Mouse (Mus musculus): Measurements from ENCODE around the gene Pde3a. TPM values are rescaled to one million over a fixed set of nuclear protein-coding genes. Genes with fewer than 3 reads are reported as not detected.

The Pde3a gene
- polyA plus RNA-seq (2016; fragmentation: Nextera tagmentation; extraction: Ambion mirVana) = 3.7 and 3.9 TPM in 2 replicates

DNA sequence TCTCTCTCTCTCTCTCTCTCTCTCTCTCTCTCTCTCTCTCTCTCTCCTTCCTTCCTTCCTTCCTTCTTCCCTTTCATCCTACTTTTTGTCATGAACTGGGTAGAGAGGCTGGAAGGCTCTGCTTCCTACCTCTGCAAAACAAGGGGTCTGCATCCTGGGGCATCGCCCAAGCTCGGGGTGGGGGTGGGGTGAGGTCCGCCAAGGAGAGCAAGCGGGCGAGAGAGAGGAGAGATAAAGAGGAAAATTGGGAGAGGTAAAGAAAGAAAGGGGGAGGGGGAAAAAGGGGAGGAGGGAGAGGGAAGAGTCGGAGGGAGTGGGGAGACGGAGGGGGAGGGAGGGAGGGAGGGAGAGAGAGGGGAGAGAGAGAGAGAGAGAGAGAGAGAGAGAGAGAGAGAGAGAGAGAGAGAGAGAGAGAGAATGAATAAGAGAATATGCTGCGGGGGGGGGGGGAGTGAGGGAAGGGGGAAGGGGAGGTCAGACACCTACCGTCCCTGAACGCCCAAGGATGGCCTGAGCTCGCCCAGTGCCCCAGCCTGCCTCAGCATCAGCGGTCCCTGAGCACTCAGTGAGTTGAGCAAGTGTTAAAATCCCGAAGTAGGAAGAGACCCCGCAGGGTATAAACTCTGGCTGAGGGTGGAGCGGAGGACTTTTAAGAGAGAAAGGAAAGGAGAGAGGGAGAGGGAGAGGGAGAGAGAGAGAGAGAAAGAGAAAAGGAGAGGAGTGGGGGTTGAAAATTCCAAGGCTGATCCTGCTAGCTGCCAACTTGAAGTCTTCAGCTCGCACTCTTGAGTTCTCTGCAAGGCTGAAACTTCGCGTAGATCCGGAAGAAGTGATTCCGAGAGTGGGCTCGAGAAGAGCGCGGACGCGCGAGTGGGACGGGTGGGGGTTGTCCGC, at the start of gene Pde3a:
Gene Pde3a, plus strand, starts transcription at position 579 of the 894 bp plus-strand sequence.
- H3K36me3 ChIP-seq = no peaks in the 10 kb centered on the region
- ATAC-seq (ENCODE audit: low FRiP score) = peak; percentile 54; the same call in 1 of the 2 replicates
- no peaks in the 10 kb centered on the region for H3K9me3 ChIP-seq (replicated peaks)
- under 1% methylated on average over 26 of the region's 28 CpGs for WGBS
- H3K4me2 ChIP-seq (replicated peaks) = peak within 1 kb of the TSS; percentile 96
- H3K27me3 ChIP-seq = peaks cover 29% of the 10 kb centered on the region
- H3K4me3 ChIP-seq = peak within 1 kb of the TSS; percentile 70
- H3K27ac ChIP-seq = peak within 1 kb of the TSS; percentile 44; the same call in 1 of the 2 replicates
- peaks cover 14% of the 10 kb centered on the region for H3K4me1 ChIP-seq
- H3K9ac ChIP-seq = peak within 1 kb of the TSS; percentile 67

DNA sequence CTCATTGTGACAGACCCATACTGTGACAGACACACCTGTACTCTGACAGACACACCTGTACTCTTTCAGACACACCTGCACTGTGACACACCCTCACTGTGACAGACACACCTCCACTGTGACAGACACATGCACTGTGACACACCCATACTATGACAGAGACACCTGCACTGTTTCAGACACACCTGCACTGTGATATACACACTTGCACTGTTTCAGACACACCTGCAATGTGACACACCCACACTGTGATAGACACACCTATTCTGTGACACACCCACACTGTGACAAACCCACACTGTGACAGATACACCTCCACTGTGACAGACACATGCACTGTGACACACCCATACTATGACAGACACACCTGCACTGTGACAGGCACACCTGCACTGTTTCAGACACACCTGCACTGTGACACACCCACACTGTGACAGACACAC, 48.9 kb upstream of the Pde3a start:
- no peak overlapping the region for H3K9ac ChIP-seq
- H3K4me3 ChIP-seq = no peak overlapping the region
- no peaks in the 10 kb centered on the region for H3K36me3 ChIP-seq
- no peak overlapping the region for H3K27ac ChIP-seq
- H3K9me3 ChIP-seq (replicated peaks) = no peaks in the 10 kb centered on the region
- H3K4me2 ChIP-seq (replicated peaks) = no peak overlapping the region
- no peaks in the 10 kb centered on the region for H3K27me3 ChIP-seq
- H3K4me1 ChIP-seq = no peaks in the 10 kb centered on the region
- peak; percentile 26; the same call in 1 of the 2 replicates for ATAC-seq (ENCODE audit: low FRiP score)

DNA sequence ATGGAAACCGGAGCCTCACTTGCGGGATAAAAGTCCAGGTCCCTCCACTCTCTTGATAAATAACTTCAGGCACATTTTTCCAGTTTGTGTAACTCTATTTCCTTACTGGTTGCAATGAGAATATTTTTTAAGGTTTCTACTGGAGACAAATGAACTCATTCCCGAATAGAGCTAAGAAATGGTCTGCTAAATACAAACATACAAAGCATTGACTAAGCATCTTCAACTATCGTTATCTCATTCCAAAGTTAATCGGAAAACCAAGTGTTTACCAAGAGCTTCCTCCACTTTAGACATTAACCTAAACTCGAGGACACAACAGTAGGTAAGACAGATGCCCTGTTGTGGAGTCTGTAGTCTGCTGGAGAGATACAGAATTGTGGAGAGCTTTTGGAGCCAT, 41.5 kb upstream of the Pde3a start:
- Histone ChIP-seq H3K36me3 (no peaks in the 10 kb centered on the region), H3K9me3 (replicated peaks) (no peaks in the 10 kb centered on the region), H3K27ac (no peak overlapping the region), H3K4me1 (no peaks in the 10 kb centered on the region), H3K4me3 (no peak overlapping the region), H3K27me3 (no peaks in the 10 kb centered on the region), H3K4me2 (replicated peaks) (no peak overlapping the region), H3K9ac (no peak overlapping the region)
- 84% methylated on average over 6 of the region's 6 CpGs for WGBS
- no peak for ATAC-seq (ENCODE audit: low FRiP score)

DNA sequence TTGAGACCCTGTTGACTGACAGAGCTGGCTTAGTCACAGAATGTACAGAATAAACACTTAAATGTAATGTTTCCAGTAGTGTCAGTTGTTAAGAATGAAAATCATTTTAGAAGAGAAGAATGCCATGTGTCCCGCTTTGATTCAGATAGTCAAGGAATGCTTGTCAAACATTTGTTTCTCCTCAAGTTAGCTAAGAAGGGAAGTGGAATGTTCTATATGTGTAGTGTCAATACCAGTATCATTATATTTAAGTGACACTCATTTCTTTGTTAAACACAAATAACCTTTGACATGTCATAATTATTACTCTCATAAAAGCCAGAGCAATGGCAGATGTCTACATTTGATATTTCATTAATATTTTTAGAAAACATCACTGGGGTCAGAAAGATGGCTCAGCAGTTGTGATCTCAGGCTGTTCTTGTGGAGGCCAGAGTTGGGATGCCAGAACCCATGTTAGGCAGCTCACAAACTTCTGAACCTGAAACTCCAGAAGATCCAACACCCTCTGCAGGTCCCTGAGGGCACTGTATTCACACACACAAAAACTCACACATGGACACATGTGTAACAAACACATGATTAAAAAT, 40.7 kb upstream of the Pde3a start:
- no peak for ATAC-seq (ENCODE audit: low FRiP score)
- Histone ChIP-seq H3K27me3 (no peaks in the 10 kb centered on the region), H3K9ac (no peak overlapping the region), H3K36me3 (no peaks in the 10 kb centered on the region), H3K9me3 (replicated peaks) (no peaks in the 10 kb centered on the region), H3K27ac (no peak overlapping the region), H3K4me1 (no peaks in the 10 kb centered on the region), H3K4me3 (no peak overlapping the region), H3K4me2 (replicated peaks) (no peak overlapping the region)
- 93% methylated on average over 1 of the region's 1 CpGs for WGBS

DNA sequence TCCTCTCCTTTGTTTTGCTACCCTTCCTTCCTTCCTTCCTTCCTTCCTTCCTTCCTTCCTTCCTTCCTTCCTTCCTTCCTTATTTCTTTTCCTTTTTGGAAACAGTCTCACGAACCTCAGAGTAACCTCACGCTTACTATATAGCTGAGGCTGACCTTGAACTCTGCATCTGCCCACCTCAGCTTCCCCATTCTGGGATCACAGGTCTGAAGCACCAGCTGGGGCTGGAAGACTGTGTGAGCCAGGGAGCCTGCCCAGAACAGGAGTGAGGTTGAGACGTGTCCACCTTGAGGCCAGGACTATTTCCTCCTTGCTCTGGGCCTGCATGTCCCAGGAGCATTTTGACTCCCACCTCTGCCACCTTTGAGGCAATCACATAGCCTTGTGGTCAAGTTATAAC, 39.0 kb upstream of the Pde3a start:
- no peaks in the 10 kb centered on the region for H3K4me1 ChIP-seq
- 87% methylated on average over 3 of the region's 3 CpGs for WGBS
- H3K9me3 ChIP-seq (replicated peaks) = no peaks in the 10 kb centered on the region
- no peak overlapping the region for H3K4me3 ChIP-seq
- H3K27ac ChIP-seq = no peak overlapping the region
- no peaks in the 10 kb centered on the region for H3K36me3 ChIP-seq
- H3K9ac ChIP-seq = no peak overlapping the region
- H3K27me3 ChIP-seq = no peaks in the 10 kb centered on the region
- no peak overlapping the region for H3K4me2 ChIP-seq (replicated peaks)
- ATAC-seq (ENCODE audit: low FRiP score) = no peak

DNA sequence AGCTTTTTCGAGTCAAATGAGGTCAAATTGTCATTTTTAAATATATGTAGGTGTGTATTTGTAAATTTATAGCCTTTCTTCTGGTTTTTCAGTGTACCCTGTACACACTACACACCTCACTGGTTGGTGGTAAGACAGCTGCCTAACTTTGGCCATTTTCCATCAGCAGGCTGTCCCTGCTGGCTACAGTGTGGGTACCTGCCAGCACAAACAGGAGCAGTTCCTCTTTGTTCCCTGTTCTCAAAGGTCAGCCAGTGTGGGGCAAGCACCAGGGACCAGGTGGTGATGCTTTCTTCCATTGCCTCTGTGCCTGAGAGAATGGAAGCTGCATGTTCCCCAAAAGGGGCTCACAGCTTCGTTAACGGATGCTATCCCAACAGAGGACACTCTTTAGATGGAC, 28.0 kb upstream of the Pde3a start:
- WGBS = 76% methylated on average over 3 of the region's 3 CpGs
- ATAC-seq (ENCODE audit: low FRiP score) = no peak
- H3K36me3 ChIP-seq = no peaks in the 10 kb centered on the region
- no peak overlapping the region for H3K4me3 ChIP-seq
- no peak overlapping the region for H3K27ac ChIP-seq
- H3K9ac ChIP-seq = no peak overlapping the region
- no peaks in the 10 kb centered on the region for H3K9me3 ChIP-seq (replicated peaks)
- no peaks in the 10 kb centered on the region for H3K4me1 ChIP-seq
- no peaks in the 10 kb centered on the region for H3K27me3 ChIP-seq
- H3K4me2 ChIP-seq (replicated peaks) = no peak overlapping the region

DNA sequence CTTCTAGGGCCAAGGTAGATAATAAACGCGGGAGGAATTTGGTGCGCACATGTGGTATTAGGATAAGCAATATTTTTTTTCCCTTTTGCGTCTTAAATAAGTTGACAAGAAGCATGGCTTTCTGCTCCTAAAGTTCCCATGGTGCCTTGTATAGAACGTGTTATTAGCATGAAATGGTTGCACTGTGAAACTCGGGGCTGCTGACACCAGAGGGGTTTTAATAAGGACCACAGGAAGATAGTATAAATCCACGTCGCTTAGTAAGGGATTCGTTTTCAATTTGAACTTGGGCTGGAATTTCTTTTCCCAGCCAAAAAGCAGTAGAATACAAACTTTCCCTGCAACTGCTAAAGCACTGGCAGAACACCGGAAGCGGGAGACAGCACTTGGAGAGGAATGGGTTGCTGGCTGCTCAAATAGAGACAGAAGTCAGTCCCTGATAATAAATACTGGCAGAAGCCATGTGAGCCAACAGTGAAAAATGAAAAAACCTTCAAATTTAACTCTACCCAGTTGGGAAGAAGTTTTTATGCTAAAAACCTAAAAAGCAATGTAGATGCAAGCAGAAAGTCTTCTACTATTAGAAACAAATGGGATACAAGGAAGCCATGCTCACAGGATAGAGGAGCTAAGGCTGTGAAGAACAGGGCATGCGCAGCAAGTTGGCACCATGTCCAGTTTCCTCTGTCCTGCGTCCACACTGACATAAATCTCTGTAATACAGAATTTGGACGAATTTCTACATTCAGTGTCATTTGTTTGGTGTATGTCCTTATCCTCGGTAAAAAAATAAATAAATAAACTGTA, 22.0 kb upstream of the Pde3a start:
- no peak overlapping the region for H3K27ac ChIP-seq
- no peaks in the 10 kb centered on the region for H3K4me1 ChIP-seq
- H3K9me3 ChIP-seq (replicated peaks) = no peaks in the 10 kb centered on the region
- no peak overlapping the region for H3K9ac ChIP-seq
- ATAC-seq (ENCODE audit: low FRiP score) = no peak
- H3K27me3 ChIP-seq = no peaks in the 10 kb centered on the region
- no peaks in the 10 kb centered on the region for H3K36me3 ChIP-seq
- 85% methylated on average over 15 of the region's 15 CpGs for WGBS
- H3K4me2 ChIP-seq (replicated peaks) = no peak overlapping the region
- H3K4me3 ChIP-seq = no peak overlapping the region

DNA sequence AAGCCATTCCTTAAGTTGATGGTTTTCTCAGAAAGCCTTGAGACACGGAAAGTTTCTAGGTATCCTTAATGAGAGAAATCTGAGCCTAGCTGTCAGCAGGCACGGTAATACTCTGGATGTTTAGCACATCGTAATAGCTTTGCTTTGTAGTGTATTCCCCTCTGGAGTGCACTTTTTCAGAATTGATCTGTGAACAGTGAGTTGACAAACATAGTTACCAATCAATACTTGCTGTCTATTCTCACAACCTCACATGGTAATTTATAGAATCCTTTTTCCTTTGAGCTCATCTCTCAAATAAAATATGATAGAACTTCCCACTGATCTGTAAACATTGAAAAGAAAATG, 21.4 kb upstream of the Pde3a start:
- no peaks in the 10 kb centered on the region for H3K27me3 ChIP-seq
- no peaks in the 10 kb centered on the region for H3K9me3 ChIP-seq (replicated peaks)
- no peak for ATAC-seq (ENCODE audit: low FRiP score)
- no peak overlapping the region for H3K27ac ChIP-seq
- 63% methylated on average over 3 of the region's 3 CpGs for WGBS
- H3K4me3 ChIP-seq = no peak overlapping the region
- no peaks in the 10 kb centered on the region for H3K36me3 ChIP-seq
- no peak overlapping the region for H3K4me2 ChIP-seq (replicated peaks)
- H3K9ac ChIP-seq = no peak overlapping the region
- no peaks in the 10 kb centered on the region for H3K4me1 ChIP-seq

DNA sequence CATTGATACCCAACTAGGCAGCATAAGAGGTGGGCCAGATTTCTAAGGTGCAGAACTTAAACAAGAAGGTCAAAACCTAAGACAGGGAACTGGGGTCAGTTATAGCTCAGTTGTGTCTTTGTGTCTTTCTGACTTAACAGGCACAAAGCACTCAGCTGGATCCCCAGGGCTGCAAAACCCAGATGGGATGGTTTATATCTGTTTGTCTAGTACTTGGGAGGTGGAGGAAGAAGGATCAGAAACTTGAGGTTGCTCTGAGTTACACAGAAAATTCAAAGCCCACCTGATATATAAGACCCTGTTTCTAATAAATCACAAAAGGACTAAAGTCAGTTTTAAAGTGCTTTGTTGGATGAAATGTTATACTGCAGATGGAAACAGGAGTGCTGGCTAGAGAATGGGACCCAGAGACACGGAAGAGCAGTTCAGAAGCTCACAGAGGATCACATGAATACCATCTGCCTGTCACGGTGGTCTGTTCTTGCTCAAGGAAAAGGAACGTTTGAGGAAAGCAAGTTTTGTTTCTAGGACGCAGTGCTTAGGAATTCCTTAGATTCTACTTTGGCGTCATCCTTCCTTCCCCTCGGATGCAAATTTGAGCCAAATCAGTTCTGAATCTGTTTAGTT, 16.2 kb upstream of the Pde3a start:
- no peaks in the 10 kb centered on the region for H3K27me3 ChIP-seq
- no peak overlapping the region for H3K27ac ChIP-seq
- H3K36me3 ChIP-seq = no peaks in the 10 kb centered on the region
- H3K4me2 ChIP-seq (replicated peaks) = no peak overlapping the region
- H3K9me3 ChIP-seq (replicated peaks) = no peaks in the 10 kb centered on the region
- no peak overlapping the region for H3K9ac ChIP-seq
- H3K4me1 ChIP-seq = no peaks in the 10 kb centered on the region
- H3K4me3 ChIP-seq = no peak overlapping the region
- ATAC-seq (ENCODE audit: low FRiP score) = no peak
- WGBS = 63% methylated on average over 6 of the region's 6 CpGs

DNA sequence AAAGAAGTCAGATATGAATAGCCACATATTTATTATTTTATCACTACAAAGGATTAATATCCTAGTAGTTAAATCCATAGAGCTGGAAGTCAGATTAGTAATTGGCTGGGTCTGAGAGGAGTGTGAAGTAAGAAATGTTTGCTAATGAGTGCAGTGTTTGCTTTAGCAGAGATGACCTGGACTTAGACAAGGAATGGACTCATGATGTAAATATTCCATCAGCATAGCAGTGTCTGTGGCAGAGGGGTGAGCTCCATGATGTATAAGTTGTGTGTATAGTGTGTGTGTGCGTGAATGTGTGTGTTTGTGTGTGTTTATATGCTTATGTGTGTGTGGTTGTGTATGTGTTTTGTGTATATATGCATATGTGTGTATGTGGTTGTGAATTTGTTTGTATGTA, 7.3 kb upstream of the Pde3a start:
- Histone ChIP-seq H3K4me2 (replicated peaks) (no peak overlapping the region), H3K4me1 (no peaks in the 10 kb centered on the region), H3K9ac (no peak overlapping the region), H3K27ac (no peak overlapping the region), H3K36me3 (no peaks in the 10 kb centered on the region), H3K27me3 (no peaks in the 10 kb centered on the region), H3K9me3 (replicated peaks) (no peaks in the 10 kb centered on the region), H3K4me3 (no peak overlapping the region)
- ATAC-seq (ENCODE audit: low FRiP score) = no peak
- 88% methylated on average over 1 of the region's 1 CpGs for WGBS

DNA sequence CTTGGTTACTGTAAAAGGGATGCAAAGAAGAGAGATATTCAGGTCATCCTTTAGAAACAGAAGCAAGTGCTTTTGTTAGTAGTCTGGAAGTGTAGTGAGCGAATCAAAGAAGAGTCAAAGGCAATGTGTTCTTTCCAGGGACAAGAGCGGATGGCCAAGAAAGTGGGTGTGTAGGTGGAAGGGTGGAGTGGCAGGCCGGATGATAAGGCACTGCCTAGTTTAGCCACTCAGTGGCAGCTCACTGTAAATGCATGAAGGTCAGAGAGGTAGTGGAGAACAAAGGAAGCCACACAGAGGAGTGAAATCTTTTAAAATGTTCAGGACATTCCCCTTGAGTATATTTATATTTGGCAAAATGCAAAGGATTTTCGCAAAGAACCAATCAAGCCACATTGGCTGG, 4.0 kb upstream of the Pde3a start:
- 91% methylated on average over 4 of the region's 4 CpGs for WGBS
- H3K9ac ChIP-seq = no peak overlapping the region

DNA sequence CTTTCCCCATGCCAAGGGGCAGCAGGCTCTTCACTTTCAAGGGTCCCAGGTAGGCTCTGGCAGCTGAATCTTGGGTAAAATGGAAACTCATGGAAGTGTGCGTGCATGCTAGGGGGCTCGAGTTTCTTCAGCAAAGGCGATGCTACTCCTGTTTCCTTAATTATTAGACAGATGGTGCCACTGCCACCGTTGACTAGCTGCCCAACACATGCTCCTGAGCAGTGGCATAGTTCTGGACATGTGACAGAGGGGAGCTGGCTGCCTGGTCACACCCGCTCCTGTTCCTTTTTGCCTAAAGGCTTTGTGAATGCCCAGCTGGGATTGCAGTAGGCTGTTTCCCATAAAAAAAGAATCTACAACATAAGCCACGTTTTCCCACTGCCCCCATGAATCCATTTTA, 2.7 kb upstream of the Pde3a start:
- no peak for ATAC-seq (ENCODE audit: low FRiP score)
- WGBS = 67% methylated on average over 6 of the region's 6 CpGs
- no peaks in the 10 kb centered on the region for H3K36me3 ChIP-seq

More for the DNA sequence above, 4.0 kb upstream of the Pde3a start:
- Histone ChIP-seq H3K4me2 (replicated peaks) (no peak overlapping the region), H3K27ac (no peak overlapping the region), H3K4me1 (peaks cover 10% of the 10 kb centered on the region), H3K4me3 (no peak overlapping the region), H3K9me3 (replicated peaks) (no peaks in the 10 kb centered on the region), H3K36me3 (no peaks in the 10 kb centered on the region), H3K27me3 (peaks cover 14% of the 10 kb centered on the region)
- no peak for ATAC-seq (ENCODE audit: low FRiP score)

More for the DNA sequence above, 2.7 kb upstream of the Pde3a start:
- Histone ChIP-seq H3K4me2 (replicated peaks) (no peak overlapping the region), H3K27ac (no peak overlapping the region), H3K4me3 (no peak overlapping the region), H3K27me3 (peaks cover 27% of the 10 kb centered on the region), H3K9ac (no peak overlapping the region), H3K9me3 (replicated peaks) (no peaks in the 10 kb centered on the region), H3K4me1 (peaks cover 14% of the 10 kb centered on the region)
